Mouse (Mus musculus) testis, postnatal 10 days (tissue): ENCODE data around the gene Cacna2d1.

ENCODE experiments used
- DNase-seq: peaks from one replicate; pipeline ENCODE4 v3.0.0; 2021; ENCODE audit warnings: low spot score

Cacna2d1 gene

GRCm38 (mm10) chr5:16277058-16277457 is 342.6 kb downstream of the Cacna2d1 start:
- DNase-seq: no peak

DNA sequence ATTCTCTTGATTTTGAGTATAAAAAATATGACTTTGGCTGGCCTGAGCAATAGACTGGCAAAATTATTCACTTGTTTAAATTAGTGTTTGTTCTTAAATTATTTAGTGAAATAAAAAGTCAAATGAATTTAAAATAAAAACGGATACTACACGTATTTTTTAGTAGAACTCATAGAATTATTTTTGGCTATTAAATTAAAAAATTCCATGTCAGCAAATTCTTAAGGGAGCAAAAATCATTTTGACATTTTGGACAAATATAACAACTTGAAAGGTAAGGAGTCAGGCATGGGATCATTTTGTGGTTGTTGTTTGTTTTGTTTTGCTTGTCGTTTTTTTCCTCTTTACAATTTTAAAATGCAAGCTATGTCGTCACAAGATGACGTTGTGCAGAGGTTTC is 346.7 kb downstream of the Cacna2d1 start:
- no peak for DNase-seq

DNA sequence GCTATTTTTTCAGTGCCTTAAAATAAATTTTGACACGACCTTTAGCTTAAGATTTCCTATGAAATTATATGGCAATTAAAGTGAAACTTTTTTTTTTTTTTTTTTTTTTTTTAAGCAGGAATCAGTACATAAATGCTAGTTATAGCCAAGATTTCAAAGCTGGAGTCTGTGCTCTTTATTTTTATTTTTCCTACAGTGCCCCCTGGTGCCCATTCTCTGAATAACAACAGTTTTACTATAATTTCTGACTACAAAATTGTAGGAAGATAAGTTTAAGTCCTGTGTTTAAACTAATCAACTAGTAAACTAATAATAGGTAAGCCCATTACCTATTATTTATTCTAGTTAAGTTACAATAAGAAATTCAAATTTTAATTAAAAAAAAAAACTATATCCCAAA is 358.7 kb downstream of the Cacna2d1 start:
- DNase-seq: peak; percentile 61

- no peak for DNase-seq
These were observed 359.3 kb downstream of the Cacna2d1 start for GRCm38 (mm10) chr5:16293825-16294224.

DNA sequence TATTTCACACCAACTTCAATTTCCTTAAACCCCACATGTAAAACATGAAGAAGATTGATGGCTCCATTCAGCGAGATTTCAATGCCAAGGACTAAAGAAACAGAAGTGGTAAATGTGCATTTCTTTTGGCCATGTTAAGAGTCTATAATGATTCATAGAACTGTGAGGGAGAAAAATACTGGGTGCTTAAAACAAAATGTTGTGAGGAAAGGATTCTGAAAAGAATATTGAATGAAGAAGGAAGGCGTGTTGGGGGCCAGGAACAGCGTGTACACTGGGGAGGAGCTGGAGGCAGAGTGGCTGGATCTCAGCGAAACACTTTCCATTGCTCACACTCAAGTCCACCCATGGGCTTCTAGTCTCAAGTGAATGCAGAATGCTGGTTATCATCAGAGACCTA is 360.2 kb downstream of the Cacna2d1 start:
- DNase-seq: no peak

GRCm38 (mm10) chr5:16297170-16297771 is 362.8 kb downstream of the Cacna2d1 start:
- DNase-seq: no peak

GRCm38 (mm10) chr5:16299631-16300030 is 365.1 kb downstream of the Cacna2d1 start:
- DNase-seq: no peak

GRCm38 (mm10) chr5:16309168-16310006 is 374.9 kb downstream of the Cacna2d1 start:
- peak; percentile 79 for DNase-seq

GRCm38 (mm10) chr5:16314242-16314641 is 379.8 kb downstream of the Cacna2d1 start:
- no peak for DNase-seq

- DNase-seq: no peak
These were observed 381.5 kb downstream of the Cacna2d1 start for GRCm38 (mm10) chr5:16315983-16316390.

- DNase-seq: no peak
These were observed 383.3 kb downstream of the Cacna2d1 start for GRCm38 (mm10) chr5:16317680-16318242.

DNA sequence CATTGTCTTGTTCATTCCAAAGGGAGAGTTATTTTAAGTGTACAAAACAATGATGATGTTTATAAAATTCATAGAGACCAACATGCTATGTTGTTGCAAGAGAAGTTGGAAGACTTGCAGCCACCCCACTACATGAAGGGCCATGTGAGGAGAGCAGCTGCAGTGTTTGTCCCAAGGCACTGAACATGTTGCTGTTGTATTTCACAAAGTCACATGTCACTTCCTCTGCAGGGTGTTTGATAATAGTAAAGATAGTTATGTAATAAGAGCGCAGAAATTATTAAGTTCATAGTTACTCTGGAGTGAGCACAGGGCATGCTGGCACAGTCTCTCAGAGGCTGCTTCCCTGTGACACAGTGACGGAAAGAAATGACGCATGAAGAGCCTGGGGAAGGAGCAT is 392.1 kb downstream of the Cacna2d1 start:
- DNase-seq: no peak

DNA sequence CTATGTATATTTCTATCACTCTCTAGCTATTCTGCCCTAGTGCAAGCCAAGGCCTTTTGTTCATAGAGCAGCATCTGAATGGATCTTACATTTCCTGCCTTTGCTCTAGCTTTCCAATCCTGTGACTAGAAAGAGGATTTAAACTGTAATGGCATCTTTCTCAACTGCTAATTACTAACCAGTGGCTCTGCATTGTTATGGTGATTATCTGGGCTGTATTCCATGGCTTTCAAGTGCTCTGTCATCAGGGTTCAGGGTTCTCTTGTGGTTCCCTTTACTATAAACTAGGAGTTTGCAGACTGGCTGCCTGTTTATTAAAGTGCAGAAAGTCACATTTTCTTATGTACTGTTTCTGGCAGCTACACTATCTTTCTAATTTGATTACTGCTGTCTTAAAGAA is 410.9 kb downstream of the Cacna2d1 start:
- DNase-seq: no peak

GRCm38 (mm10) chr5:16355816-16356215 is 421.3 kb downstream of the Cacna2d1 start:
- DNase-seq: no peak

DNA sequence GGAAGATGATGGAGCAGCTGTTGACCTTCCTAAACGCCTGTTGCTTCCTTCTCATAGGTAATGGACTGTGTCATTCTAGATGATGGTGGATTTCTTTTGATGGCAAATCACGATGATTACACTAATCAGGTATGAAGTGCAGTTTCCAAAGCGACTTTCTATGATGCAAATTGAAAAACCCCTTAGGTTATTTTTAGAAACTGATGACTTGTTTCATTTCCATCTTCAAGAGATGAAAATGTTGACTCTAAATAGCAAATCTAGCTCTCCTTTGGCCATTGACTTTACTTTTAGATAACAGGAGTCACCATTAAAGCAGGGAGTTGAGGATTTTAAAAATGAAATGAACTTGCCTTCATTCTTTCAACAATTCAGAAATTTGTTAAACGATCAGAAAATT is 423.2 kb downstream of the Cacna2d1 start:
- DNase-seq: no peak

GRCm38 (mm10) chr5:16362076-16362475 is 427.6 kb downstream of the Cacna2d1 start:
- no peak for DNase-seq

DNA sequence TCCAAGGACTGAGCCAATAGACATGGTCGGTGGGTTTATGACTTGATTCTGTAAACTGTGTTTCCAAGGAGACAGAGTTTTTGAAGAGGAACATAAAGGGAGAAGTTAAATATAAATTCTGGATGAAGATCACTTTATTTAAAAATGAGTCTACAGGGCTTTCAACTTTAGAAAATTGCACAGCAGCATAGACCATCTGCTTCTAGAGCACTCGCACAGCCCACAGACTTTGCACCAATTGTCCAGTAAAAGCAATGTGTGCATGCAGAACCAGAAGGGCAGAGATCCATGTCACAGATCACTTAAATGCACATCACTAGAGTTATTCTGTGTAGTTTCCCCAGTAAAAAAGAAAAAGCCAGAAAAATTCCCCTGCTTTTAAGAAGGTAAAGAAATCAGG is 428.7 kb downstream of the Cacna2d1 start:
- DNase-seq: no peak

- DNase-seq: no peak
These were observed 436.2 kb downstream of the Cacna2d1 start for GRCm38 (mm10) chr5:16370706-16371105.

DNA sequence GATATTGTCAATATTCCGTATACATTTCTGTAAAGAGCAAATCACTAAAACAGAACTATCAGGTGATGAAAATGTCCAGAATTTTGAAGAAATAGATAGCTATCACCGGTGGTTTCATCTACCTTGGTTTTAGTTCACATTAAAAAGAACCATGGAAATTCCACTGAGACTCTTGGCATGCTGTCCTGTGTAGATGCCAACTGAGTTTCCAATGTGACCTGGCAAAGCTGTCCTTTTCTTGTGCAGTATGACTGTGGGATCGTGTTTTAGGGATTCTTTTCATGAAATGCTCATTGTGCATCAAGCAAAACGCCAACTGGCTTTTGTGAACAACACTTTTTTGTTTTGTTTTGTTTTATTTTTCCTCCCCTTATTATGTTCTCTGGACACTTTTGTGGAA is 439.5 kb downstream of the Cacna2d1 start:
- no peak for DNase-seq

GRCm38 (mm10) chr5:16376329-16376908 is 441.9 kb downstream of the Cacna2d1 start:
- DNase-seq: no peak

DNA sequence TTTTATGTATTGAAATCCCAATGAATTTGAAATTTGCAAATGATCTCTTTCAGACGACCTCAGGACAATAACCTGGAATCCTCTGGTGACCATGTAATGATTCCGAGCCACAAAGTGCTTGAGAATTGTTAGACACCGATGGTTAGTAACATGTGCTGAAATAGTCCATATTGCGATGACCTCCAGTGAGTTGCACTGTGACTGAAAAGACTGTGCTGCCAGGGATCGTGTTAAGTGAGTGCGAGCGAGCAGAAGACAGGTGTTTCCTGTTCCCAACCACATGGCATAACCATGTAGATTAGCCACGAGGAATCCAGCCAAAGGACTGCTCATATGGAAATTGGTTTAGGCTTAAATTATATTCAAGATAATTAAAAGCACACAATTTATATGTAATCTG is 475.5 kb downstream of the Cacna2d1 start:
- no peak for DNase-seq

DNA sequence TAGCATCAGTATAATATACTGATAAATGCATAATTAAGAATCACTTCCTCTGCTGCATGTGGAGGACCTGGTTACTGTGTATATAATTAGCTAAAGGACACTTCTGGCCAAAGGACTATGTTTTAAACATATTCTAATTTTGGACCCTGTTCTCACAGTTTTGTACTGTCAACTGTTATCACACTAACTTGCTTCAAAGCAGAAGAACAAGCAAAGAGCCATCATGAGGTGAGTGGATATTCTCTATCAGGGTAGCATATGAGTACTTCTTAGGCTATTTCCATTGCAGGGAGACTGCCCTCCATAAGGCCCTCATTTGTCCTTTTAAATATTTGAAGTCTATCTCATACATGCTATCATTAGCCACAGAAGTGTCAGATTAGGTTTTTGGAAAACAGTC is 480.2 kb downstream of the Cacna2d1 start:
- DNase-seq: no peak

GRCm38 (mm10) chr5:16417996-16418395 is 483.5 kb downstream of the Cacna2d1 start:
- no peak for DNase-seq
